Mouse (Mus musculus) heart, embryonic 12.5 days (tissue): ENCODE data around the gene Tmem178. TPM values are rescaled to one million over a fixed set of nuclear protein-coding genes. Genes with fewer than 3 reads are reported as not detected.

Experiments used
- ATAC-seq: fragments of 200-750 bp; cut with Nextera tagmentation; 2 replicates; pipeline ENCODE4 v1.8.0; 2017; ENCODE audit warnings: moderate TSS enrichment, moderate library complexity; ENCODE audit not compliant: insufficient number of reproducible peaks, low FRiP score
- H3K27ac ChIP-seq: fragments of 300-500 bp; sonication (generic); 2 replicates; pipeline ENCODE4 v1.5.1; 2016; ENCODE audit warnings: mild to moderate bottlenecking, moderate library complexity; ENCODE audit not compliant: poor library complexity, severe bottlenecking
- H3K27me3 ChIP-seq: fragments of 300-500 bp; sonication (generic); replicated peaks from 2 replicates; pipeline ENCODE4 v1.6.1; 2016; ENCODE audit warnings: mild to moderate bottlenecking, moderate library complexity
- H3K36me3 ChIP-seq: fragments of 300-500 bp; sonication (generic); 2 replicates; pipeline ENCODE4 v1.6.1; 2016; ENCODE audit warnings: mild to moderate bottlenecking, moderate library complexity
- H3K4me1 ChIP-seq: fragments of 300-500 bp; sonication (generic); replicated peaks from 2 replicates; pipeline ENCODE4 v1.6.1; 2016; ENCODE audit warnings: mild to moderate bottlenecking
- H3K4me2 ChIP-seq: fragments of 300-500 bp; sonication (generic); 2 replicates; pipeline ENCODE4 v1.6.1; 2016; ENCODE audit warnings: mild to moderate bottlenecking, moderate library complexity
- H3K4me3 ChIP-seq: fragments of 300-500 bp; sonication (generic); 2 replicates; pipeline ENCODE4 v1.5.1; 2016; ENCODE audit warnings: mild to moderate bottlenecking
- H3K9ac ChIP-seq: fragments of 300-500 bp; sonication (generic); 2 replicates; pipeline ENCODE4 v1.6.1; 2016; ENCODE audit warnings: mild to moderate bottlenecking, moderate library complexity
- H3K9me3 ChIP-seq: fragments of 300-500 bp; sonication (generic); replicated peaks from 2 replicates; pipeline ENCODE4 v1.6.1; 2016; ENCODE audit warnings: mild to moderate bottlenecking, moderate library complexity
- WGBS: fragments of 180-500 bp; shearing (Covaris S2); methylation state at CpG from one replicate; pipeline ENCODE4 v1.1.7; 2016; 5-methylcytosine and 5-hydroxymethylcytosine counted together
- polyA plus RNA-seq: library from polyadenylated mRNA; unstranded; fragments of >200 nt; fragmentation: Nextera tagmentation; extraction: Ambion mirVana; gene quantifications from 2 replicates; pipeline ENCODE4 v1.2.1, GENCODE M21; 2016

The Tmem178 gene
- polyA plus RNA-seq, 1 experiment from 2014 or later, result 8.7 TPM

DNA sequence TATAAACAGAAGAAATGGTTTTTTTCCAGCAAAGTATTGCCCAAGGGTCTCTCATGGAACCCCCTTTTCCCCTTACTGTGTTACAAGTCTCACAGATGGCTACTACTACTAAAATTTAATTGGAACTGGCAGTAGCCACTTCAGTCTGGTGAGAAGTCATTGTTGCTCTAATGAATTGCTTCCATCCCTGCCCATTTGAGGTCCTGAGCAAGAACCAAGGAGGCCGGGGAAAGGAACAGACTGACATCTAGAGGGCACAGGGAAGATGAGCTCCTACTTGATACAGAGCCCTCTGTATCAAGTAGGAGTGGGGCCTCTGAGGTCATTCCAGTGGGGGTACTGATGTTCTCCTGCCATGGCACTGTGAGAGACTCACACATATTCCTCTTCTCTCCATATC, 72.7 kb downstream of the Tmem178 start:
- H3K4me1 ChIP-seq, result peaks cover 15% of the 10 kb centered on the region; the same call in 1 of the 2 replicates
- no peaks in the 10 kb centered on the region for H3K9me3 ChIP-seq
- H3K4me2 ChIP-seq, result no peak overlapping the region
- H3K27me3 ChIP-seq, result no peaks in the 10 kb centered on the region
- 52% methylated on average over 1 of the region's 1 CpGs for WGBS
- H3K27ac ChIP-seq, result no peak overlapping the region
- ATAC-seq, result no peak
- H3K9ac ChIP-seq, result no peak overlapping the region
- H3K4me3 ChIP-seq, result no peak overlapping the region
- 0 out of 2 replicates have a peak, but pooled peaks cover 2% of the 10 kb centered on the region for H3K36me3 ChIP-seq

DNA sequence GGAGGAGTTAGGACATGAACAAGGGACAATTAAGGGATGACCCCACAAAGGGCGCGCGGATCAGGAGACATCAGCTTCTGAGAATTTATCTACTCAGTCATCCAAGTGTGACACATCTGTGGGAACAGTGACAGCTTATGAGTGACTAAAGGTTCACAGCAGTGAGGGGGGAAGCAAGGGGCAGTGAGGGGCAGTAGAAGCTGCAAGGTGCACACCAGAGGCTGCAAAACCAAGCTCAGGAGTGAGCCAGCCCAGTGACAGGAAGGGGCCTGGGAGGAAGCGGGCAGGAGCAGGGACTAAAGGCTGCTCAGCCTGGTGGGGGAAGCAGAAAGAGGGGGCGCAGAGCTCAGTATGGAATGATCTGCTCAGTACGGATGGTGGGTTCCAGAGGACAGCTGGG, 82.9 kb downstream of the Tmem178 start:
- ATAC-seq, result no peak
- Histone ChIP-seq H3K9me3 (no peaks in the 10 kb centered on the region), H3K27me3 (no peaks in the 10 kb centered on the region), H3K4me3 (no peak overlapping the region), H3K36me3 (peaks cover 79% of the 10 kb centered on the region), H3K4me1 (no peaks in the 10 kb centered on the region), H3K9ac (no peak overlapping the region), H3K4me2 (no peak overlapping the region), H3K27ac (no peak overlapping the region)
- WGBS, result 94% methylated on average over 6 of the region's 6 CpGs

DNA sequence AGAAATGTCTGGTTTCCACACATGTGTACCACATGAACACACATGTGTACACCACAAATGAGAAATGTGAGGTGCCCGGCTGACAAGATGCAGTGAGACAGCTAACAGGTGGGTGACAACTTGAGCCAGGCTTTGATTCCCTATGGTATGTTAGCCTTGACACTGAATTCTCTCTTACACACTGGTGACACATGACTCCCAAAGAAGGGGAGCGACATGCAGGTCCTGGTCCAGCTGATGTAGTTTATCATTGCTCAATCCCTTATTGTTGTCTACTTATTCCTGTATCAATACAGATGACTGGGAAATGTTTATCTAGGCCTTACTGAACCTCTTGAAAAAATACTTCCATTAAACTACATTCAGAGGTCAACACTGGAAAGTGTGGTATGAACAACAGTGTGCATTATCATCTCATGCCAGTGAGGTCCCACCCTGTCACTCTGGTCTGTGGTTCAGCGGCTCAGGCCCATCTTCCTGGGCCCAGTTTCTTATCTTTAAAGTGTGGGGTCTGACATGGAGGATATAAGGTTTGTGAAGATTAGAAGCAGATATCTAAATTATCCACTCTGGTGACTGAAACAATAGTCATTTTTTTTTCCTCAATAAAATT, 87.5 kb downstream of the Tmem178 start:
- ATAC-seq, result peak; percentile 39; the same call in 1 of the 2 replicates
- H3K4me2 ChIP-seq, result no peak overlapping the region
- no peaks in the 10 kb centered on the region for H3K27me3 ChIP-seq
- no peak overlapping the region for H3K4me3 ChIP-seq
- no peak overlapping the region for H3K27ac ChIP-seq
- WGBS, result 76% methylated on average over 3 of the region's 3 CpGs
- peaks cover 75% of the 10 kb centered on the region for H3K36me3 ChIP-seq
- no peak overlapping the region for H3K9ac ChIP-seq
- no peaks in the 10 kb centered on the region for H3K9me3 ChIP-seq
- H3K4me1 ChIP-seq, result peaks cover 4% of the 10 kb centered on the region; the same call in 1 of the 2 replicates

DNA sequence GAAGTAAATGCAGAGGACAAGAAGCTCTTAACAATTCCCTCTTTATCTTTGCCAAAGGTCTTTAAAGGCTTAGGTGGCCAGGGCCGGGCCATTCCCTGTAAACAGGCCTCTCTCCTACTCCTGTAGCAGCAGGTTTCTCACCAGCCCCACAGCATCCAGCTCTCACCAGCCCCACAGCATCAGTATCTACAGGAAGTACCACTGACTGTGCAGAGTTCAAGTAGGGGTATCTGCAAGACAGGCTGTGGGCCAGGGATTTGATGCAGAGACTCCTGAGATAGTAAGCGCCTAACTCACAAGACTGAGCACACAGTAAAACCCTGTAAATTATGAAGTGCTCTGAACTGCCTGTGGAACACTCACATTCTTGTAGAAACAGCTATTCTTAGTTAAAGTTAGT, 88.5 kb downstream of the Tmem178 start:
- no peak overlapping the region for H3K4me2 ChIP-seq
- no peaks in the 10 kb centered on the region for H3K9me3 ChIP-seq
- no peak overlapping the region for H3K4me3 ChIP-seq
- no peak overlapping the region for H3K27ac ChIP-seq
- peaks cover 4% of the 10 kb centered on the region; the same call in 1 of the 2 replicates for H3K4me1 ChIP-seq
- H3K36me3 ChIP-seq, result peaks cover 74% of the 10 kb centered on the region
- WGBS, result 41% methylated on average over 2 of the region's 2 CpGs
- no peak overlapping the region for H3K9ac ChIP-seq
- ATAC-seq, result no peak
- H3K27me3 ChIP-seq, result no peaks in the 10 kb centered on the region

DNA sequence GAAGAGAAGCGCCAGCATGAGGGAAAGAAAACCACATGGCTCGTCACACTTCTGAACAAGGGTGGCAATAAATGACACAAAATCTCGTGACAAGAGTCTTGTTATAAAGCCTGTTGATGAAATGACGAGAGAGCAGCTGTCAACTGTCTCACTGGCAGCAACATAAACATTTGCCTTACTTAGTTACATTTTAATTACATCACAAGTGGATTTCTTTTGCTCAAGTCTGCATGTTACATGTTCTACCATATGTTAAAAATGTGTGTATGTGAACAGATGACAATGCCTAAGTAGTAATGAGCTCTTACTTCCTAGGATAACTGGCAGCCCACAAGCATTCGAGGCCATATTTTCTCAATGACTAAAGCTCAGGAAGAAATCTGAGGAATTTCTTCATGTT, 90.9 kb downstream of the Tmem178 start:
- peaks cover 74% of the 10 kb centered on the region for H3K36me3 ChIP-seq
- H3K4me1 ChIP-seq, result peaks cover 4% of the 10 kb centered on the region; the same call in 1 of the 2 replicates
- H3K27me3 ChIP-seq, result no peaks in the 10 kb centered on the region
- no peak for ATAC-seq
- no peak overlapping the region for H3K4me2 ChIP-seq
- no peak overlapping the region for H3K9ac ChIP-seq
- WGBS, result 82% methylated on average over 5 of the region's 5 CpGs
- H3K9me3 ChIP-seq, result no peaks in the 10 kb centered on the region
- no peak overlapping the region for H3K27ac ChIP-seq
- no peak overlapping the region for H3K4me3 ChIP-seq

DNA sequence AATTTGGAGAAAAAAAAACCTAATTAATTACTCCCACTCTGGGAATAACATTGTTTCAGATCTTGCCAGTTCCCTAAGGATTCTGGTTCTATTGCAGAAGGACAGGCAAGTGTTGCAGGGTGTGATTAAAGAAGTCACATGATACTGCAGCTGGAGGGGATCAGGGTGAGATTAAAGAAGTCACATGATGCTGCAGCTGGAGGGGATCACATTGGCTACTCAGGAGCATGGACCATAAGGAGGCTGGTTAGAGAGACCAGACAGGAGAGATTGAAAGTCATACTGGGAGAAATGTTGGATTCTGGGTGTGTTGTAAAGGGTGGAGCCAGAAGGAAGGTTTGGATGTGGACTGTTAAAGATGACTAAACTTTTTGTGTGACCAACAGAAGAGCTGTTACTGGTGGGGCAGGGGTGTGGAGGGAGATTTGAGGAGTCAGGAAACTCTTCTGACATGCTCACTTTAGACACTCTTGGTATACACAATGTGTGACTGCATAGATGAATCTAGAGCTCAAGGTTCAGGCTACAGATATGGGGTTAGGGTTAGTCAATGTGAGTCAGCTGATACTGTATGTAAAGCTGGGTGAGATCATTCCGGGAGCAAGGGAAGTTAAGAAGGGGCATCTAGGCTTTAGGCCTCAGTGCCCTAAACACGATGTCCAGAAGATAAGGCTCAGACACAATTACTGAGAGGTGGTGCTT, 94.4 kb downstream of the Tmem178 start:
- Histone ChIP-seq H3K4me3 (no peak overlapping the region), H3K27me3 (no peaks in the 10 kb centered on the region), H3K27ac (no peak overlapping the region), H3K4me2 (no peak overlapping the region), H3K4me1 (peaks cover 18% of the 10 kb centered on the region), H3K9me3 (no peaks in the 10 kb centered on the region), H3K36me3 (peaks cover 68% of the 10 kb centered on the region), H3K9ac (no peak overlapping the region)
- ATAC-seq, result no peak
- 64% methylated on average over 2 of the region's 2 CpGs for WGBS

DNA sequence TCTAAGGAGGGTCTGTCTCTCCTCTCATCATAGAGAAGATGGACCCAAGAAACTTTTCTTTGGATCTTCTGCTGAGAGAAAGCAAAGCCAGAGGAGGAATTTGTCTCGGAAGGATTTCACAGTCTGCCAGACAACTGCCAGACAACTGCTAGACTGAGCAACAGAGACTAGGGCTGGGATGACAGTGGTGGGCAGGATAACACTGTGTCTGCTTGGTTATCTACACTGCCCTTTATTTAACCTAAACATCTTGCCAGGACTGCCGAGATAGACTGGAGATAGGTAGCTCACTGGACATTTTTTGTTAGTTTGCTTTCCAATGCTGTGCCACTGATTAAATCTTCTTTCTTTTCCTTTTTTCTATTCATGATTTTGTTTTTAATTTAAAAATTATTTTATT, 97.2 kb downstream of the Tmem178 start:
- WGBS, result 37% methylated on average over 2 of the region's 2 CpGs
- peaks cover 50% of the 10 kb centered on the region for H3K36me3 ChIP-seq
- peaks cover 21% of the 10 kb centered on the region for H3K4me1 ChIP-seq

DNA sequence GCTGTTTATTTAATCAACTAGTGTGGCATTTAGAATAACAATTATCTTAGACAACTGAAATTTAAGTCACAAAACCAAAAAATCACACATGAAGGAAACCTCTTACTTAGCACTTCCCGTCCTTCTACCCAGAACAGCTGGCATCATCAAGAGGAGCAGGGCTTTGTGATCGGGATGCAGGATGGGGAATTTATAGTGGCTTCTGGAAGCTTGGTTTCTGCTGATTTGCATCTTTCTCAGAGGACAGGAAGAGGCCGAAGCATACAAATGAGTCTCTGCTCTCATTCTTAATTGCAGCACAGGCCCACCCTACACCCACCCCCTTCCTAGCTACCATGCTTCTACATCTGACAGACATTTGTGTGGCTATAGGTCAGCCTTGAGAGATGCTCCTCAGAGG, 99.9 kb downstream of the Tmem178 start:
- Histone ChIP-seq H3K9me3 (no peaks in the 10 kb centered on the region), H3K4me2 (no peak overlapping the region), H3K27ac (no peak overlapping the region), H3K36me3 (peaks cover 39% of the 10 kb centered on the region), H3K4me3 (no peak overlapping the region), H3K9ac (no peak overlapping the region), H3K27me3 (no peaks in the 10 kb centered on the region), H3K4me1 (peaks cover 24% of the 10 kb centered on the region)
- ATAC-seq, result no peak
- WGBS, result 88% methylated on average over 3 of the region's 3 CpGs

More for the DNA sequence above, 97.2 kb downstream of the Tmem178 start:
- Histone ChIP-seq H3K9ac (no peak overlapping the region), H3K4me2 (no peak overlapping the region), H3K27me3 (no peaks in the 10 kb centered on the region), H3K9me3 (no peaks in the 10 kb centered on the region), H3K27ac (no peak overlapping the region), H3K4me3 (no peak overlapping the region)
- no peak for ATAC-seq

DNA sequence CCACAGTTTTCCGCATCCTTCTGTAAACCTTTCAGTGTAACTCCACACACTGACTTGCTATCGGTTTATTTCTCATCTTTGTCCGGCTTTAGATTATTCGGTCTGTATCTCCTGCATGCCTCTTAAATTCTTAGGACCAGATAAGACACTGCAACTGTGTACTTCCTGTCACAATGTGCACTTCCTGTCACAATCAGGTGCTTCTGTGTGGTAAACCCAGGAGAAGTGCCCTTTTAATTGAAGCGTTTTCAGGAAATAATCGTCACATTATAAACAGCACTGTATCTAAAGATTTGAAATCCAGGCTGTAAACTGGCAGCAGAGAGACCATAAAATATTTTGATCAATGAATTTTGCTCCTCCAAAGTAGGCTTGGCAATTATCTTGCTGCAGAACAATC, 100.7 kb downstream of the Tmem178 start:
- WGBS, result 80% methylated on average over 6 of the region's 6 CpGs
- Histone ChIP-seq H3K4me1 (peaks cover 24% of the 10 kb centered on the region), H3K27me3 (no peaks in the 10 kb centered on the region), H3K27ac (no peak overlapping the region), H3K4me3 (no peak overlapping the region), H3K4me2 (no peak overlapping the region), H3K9me3 (no peaks in the 10 kb centered on the region), H3K36me3 (peaks cover 36% of the 10 kb centered on the region), H3K9ac (no peak overlapping the region)
- ATAC-seq, result no peak

DNA sequence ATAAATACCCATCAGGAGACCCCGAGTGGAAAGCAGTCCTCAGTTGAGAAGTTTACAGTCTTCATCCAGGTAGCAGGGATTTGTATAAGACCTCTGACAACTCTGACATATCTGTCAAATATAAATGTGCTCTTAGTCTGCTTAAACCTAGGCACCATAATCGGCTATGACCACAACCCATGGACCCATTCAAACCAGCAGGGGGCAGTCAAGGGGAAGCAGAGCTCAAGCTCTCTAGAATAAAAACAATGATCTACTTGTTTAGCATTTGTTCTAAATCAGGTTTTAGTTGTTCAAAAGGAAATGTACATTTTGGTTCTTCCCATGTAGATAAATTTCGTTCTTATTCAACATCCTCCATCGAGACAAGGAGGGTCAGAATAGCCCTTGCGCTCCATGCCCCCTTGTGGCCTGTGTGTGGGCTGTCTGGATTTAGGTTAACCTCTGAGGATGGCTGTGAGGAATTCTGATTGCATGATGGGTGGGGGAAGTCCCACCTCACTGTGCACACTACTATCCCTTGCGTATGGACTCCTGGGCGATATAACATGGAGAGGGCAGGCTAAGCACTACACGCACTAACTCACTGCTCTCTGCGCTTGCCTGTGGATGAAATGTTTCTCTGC, 101.2 kb downstream of the Tmem178 start:
- no peak for ATAC-seq
- Histone ChIP-seq H3K27ac (no peak overlapping the region), H3K4me2 (no peak overlapping the region), H3K4me1 (peaks cover 24% of the 10 kb centered on the region), H3K9me3 (no peaks in the 10 kb centered on the region), H3K27me3 (no peaks in the 10 kb centered on the region), H3K9ac (no peak overlapping the region), H3K4me3 (no peak overlapping the region), H3K36me3 (peaks cover 37% of the 10 kb centered on the region)
- WGBS, result 82% methylated on average over 9 of the region's 9 CpGs

DNA sequence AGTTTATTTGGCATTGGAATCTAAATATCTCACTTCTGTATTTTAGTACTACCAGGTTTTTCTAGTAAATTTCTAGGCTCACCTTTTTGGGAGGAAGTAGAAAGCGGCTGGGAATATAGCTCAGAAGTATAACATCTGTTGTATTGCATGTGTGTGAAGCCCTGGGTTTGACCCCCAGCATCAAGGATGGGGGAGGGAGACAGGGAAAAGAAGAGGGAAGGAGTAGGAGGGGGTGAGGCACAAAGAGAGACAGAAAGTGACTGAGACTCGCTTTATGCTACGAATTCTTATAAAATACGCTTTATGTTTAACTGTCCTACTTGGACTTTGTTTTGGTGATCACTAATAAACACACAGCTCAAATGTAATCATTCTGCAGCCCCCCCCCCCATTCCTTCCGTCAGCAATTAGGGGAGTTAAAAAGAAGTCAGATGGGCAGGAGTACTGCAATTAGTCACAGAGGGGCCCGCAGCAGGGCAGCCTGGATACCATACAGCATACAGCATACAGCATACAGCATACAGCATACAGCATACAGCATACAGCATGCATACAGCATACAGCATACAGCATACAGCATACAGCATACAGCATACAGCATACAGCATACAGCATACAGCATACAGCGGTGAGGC, 103.6 kb downstream of the Tmem178 start:
- H3K27me3 ChIP-seq, result no peaks in the 10 kb centered on the region
- no peak for ATAC-seq
- H3K4me2 ChIP-seq, result no peak overlapping the region
- no peaks in the 10 kb centered on the region for H3K9me3 ChIP-seq
- WGBS, result 91% methylated on average over 7 of the region's 7 CpGs
- H3K27ac ChIP-seq, result no peak overlapping the region
- no peak overlapping the region for H3K4me3 ChIP-seq
- no peak overlapping the region for H3K9ac ChIP-seq
- H3K4me1 ChIP-seq, result 0 out of 2 replicates have a peak, but pooled peaks cover 8% of the 10 kb centered on the region
- peaks cover 47% of the 10 kb centered on the region for H3K36me3 ChIP-seq
